Mouse (Mus musculus) embryonic facial prominence, embryonic 13.5 days (tissue): ENCODE results near the gene E430018J23Rik. TPM values are rescaled to one million over a fixed set of nuclear protein-coding genes. Genes with fewer than 3 reads are reported as not detected.
"Not testable (repeated sequence)": the region's sequence is repeated elsewhere in the genome, so short reads cannot be mapped to it uniquely, and the experiment has no call there.

Experiments
- ATAC-seq: fragments of 200-750 bp; cut with Nextera tagmentation; 2 replicates; pipeline ENCODE4 v1.8.0; 2017; ENCODE audit warnings: low read depth; ENCODE audit not compliant: insufficient number of reproducible peaks, insufficient read depth, low FRiP score, low TSS enrichment
- H3K27ac ChIP-seq: fragments of 300-500 bp; sonication (generic); 2 replicates; pipeline ENCODE4 v1.5.1; 2015; ENCODE audit warnings: moderate library complexity, mild to moderate bottlenecking, inconsistent platforms
- H3K27me3 ChIP-seq: fragments of 300-500 bp; sonication (generic); 2 replicates; pipeline ENCODE4 v1.6.1; 2015; ENCODE audit warnings: mild to moderate bottlenecking, inconsistent platforms
- H3K36me3 ChIP-seq: fragments of 300-500 bp; sonication (generic); 2 replicates; pipeline ENCODE4 v1.6.1; 2015; ENCODE audit warnings: mild to moderate bottlenecking, inconsistent platforms
- H3K4me1 ChIP-seq: fragments of 300-500 bp; sonication (generic); 2 replicates; pipeline ENCODE4 v1.6.1; 2015; ENCODE audit warnings: inconsistent platforms
- H3K4me2 ChIP-seq: fragments of 300-500 bp; sonication (generic); 2 replicates; pipeline ENCODE4 v1.6.1; 2015; ENCODE audit warnings: moderate library complexity, mild to moderate bottlenecking, inconsistent platforms
- H3K4me3 ChIP-seq: fragments of 300-500 bp; sonication (generic); 2 replicates; pipeline ENCODE4 v1.5.1; 2015; ENCODE audit warnings: mild to moderate bottlenecking, inconsistent platforms
- H3K9ac ChIP-seq: fragments of 300-500 bp; sonication (generic); 2 replicates; pipeline ENCODE4 v1.6.1; 2015; ENCODE audit warnings: mild to moderate bottlenecking, inconsistent platforms
- H3K9me3 ChIP-seq: fragments of 300-500 bp; sonication (generic); 2 replicates; pipeline ENCODE4 v1.6.1; 2016; ENCODE audit warnings: inconsistent platforms
- WGBS: fragments of 180-500 bp; shearing (Covaris S2); methylation state at CpG from one replicate; pipeline ENCODE4 v1.1.7; 2015; ENCODE audit warnings: mixed read lengths; 5-methylcytosine and 5-hydroxymethylcytosine counted together
- polyA plus RNA-seq: library from polyadenylated mRNA; unstranded; fragments of >200 nt; fragmentation: Nextera tagmentation; extraction: Ambion mirVana; gene quantifications from 2 replicates; pipeline ENCODE4 v1.2.1, GENCODE M21; 2015

E430018J23Rik gene
- polyA plus RNA-seq, result 6.4 and 7.2 TPM in 2 replicates

DNA sequence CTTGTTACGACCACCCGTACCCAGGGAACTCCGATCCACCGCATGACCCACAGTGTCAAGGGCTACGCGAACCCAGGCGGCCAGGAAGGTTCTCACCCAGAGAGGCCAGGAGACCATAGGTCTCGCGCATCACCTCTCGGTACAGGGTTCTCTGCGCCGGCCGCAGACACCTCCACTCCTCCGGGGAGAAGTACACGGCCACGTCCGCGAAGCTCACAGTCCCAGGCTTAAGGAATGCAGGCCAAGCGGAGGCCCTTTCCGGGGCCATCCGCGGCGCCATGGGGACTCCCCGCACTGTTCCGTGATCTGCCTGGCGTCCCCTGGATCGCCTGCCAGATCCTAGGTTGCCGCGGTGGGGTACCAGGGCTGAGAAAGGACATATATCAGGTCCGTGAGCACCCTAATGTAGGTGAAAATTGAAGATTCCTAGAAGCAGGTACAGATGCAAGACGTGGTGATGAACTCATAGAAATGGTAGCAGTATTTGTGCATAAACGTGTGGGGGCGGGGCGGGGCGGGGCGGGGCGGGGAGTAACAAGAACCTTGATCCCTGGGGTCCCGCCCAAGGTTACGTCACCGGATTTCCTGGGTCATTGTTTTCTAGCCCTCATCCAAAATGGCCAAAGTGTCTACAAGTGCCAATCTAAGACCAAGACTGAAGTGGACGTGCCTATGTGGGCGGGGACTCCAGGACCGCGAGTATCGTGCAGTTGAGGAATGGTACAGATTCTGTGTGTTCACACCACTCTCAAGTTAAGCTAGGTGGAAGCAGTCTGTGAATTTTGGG lies at the start of gene E430018J23Rik:
Gene E430018J23Rik (minus strand): TSS at position 473 of the 787 bp plus-strand sequence.
- WGBS, result under 1% methylated on average over 45 of the region's 45 CpGs
- no peaks in the 10 kb centered on the region for H3K27me3 ChIP-seq
- peak within 1 kb of the TSS; percentile 67 for H3K4me3 ChIP-seq
- peak within 1 kb of the TSS; percentile 78 for H3K4me2 ChIP-seq
- H3K9ac ChIP-seq, result peak within 1 kb of the TSS; percentile 89
- H3K4me1 ChIP-seq, result peaks cover 16% of the 10 kb centered on the region
- no peaks in the 10 kb centered on the region for H3K9me3 ChIP-seq
- peak within 1 kb of the TSS; percentile 88 for H3K27ac ChIP-seq
- ATAC-seq, result peak; percentile 87
- H3K36me3 ChIP-seq, result peaks cover 13% of the 10 kb centered on the region

DNA sequence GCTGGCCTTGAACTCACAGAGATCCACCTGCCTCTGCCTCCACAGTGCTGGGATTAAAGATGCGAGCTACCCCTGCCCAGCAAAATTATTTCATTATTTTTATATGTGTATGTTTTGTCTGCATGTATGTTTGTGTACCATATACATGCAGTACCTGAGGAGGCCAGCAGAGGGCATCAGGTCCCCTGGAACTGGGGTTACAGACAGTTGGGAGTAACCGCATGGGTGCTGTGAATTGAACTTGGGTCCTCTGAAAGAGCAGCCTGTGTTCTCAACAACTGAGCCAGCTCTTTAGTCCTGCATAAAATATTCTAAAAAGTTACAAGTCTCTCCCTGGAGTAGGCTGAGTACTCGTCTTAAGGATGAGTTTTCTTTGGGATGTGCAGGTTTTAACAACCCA lies 44.3 kb upstream of the E430018J23Rik start:
- no peak overlapping the region for H3K9ac ChIP-seq
- no peak overlapping the region for H3K4me2 ChIP-seq
- no peaks in the 10 kb centered on the region for H3K27me3 ChIP-seq
- 80% methylated on average over 3 of the region's 3 CpGs for WGBS
- H3K9me3 ChIP-seq, result peaks cover 6% of the 10 kb centered on the region; the same call in 1 of the 2 replicates
- H3K4me1 ChIP-seq, result no peaks in the 10 kb centered on the region
- ATAC-seq, result no peak
- no peak overlapping the region for H3K27ac ChIP-seq
- H3K4me3 ChIP-seq, result no peak overlapping the region
- peaks cover 14% of the 10 kb centered on the region for H3K36me3 ChIP-seq

DNA sequence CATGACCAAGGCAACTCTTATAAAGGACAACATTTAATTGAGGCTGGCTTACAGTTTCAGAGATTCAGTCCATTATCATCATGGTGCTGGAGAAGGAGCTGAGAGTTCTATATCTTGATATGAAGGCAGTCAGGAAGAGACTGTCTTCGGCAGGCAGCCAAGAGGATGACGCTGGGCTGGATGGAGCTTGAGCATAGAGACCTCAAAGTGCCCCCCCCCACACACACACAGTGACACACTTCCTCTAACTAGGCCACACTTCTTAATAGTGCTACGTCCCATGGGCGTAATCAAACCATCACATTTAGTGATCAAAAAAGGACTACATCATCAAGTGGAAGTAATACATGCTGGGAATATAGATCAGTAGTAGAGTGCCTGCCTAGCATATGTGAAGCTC lies 41.8 kb upstream of the E430018J23Rik start:
- H3K27ac ChIP-seq, result no peak overlapping the region
- no peaks in the 10 kb centered on the region for H3K36me3 ChIP-seq
- no peak for ATAC-seq
- H3K9ac ChIP-seq, result no peak overlapping the region
- H3K9me3 ChIP-seq, result peaks cover 6% of the 10 kb centered on the region; the same call in 1 of the 2 replicates
- H3K4me1 ChIP-seq, result no peaks in the 10 kb centered on the region
- 91% methylated on average over 4 of the region's 4 CpGs for WGBS
- no peak overlapping the region for H3K4me2 ChIP-seq
- H3K27me3 ChIP-seq, result no peaks in the 10 kb centered on the region
- no peak overlapping the region for H3K4me3 ChIP-seq

DNA sequence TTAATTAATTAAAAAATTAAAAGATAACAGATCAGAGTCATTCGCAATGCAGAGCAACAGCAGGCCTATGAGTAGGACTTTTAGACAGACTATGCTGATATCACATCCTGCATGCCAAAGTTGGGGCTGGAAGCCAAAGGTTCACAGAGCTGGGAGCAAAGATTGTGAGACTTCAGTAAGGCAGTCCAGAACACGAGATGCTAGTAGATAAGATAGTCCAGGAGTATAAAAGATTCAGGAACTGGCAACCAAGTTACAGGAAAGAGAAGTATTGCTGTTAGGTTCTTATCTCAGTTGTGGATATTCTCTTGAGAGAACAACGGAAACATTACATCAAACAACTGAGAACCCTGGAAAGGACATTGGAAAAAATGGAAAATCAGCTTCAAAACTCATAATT lies 32.9 kb upstream of the E430018J23Rik start:
- Histone ChIP-seq H3K27ac (no peak overlapping the region), H3K4me1 (peaks cover 6% of the 10 kb centered on the region), H3K27me3 (peaks cover 16% of the 10 kb centered on the region), H3K9me3 (no peaks in the 10 kb centered on the region), H3K4me3 (no peak overlapping the region), H3K4me2 (no peak overlapping the region), H3K9ac (no peak overlapping the region), H3K36me3 (no peaks in the 10 kb centered on the region)
- 77% methylated on average over 3 of the region's 3 CpGs for WGBS
- ATAC-seq, result no peak

DNA sequence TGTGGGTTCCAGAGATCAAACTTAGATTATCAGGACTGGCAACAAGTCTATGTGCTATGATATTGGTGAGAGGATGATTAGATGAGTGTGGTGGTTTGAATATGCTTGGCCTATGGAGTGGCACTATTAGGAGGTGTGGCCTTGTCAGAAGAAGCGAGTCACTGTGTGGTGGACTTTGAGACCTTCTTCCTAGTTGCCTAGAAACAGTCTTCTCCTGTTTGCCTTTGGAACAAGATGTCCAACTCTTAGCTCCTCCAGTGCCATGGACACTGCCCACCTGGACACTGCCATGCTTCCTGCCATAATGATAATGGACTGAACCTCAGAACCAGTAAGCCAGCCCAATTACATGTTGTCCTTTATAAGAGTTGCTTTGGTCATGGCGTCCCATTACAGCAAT lies 32.5 kb upstream of the E430018J23Rik start:
- ATAC-seq, result no peak
- WGBS, result 89% methylated on average over 2 of the region's 2 CpGs
- H3K9ac ChIP-seq, result no peak overlapping the region

DNA sequence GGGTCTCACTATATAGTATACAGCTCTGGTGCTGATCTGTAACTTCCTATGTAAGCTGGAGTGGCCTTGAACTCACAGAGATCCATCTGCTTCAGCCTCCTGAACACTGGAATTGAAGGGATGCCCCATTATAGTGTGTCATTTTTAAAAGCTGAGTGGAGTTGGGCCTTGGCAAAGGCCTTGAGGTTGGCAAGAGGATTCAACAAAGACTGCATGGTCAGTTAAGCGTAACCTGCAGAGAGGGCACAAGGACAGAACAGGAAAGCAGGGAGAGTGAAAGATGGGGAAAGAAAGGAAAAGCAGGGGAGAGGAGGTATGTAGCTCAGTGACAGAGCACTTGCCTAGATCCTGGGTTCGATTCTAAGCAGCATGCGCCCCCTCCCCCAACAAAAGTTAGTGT lies 31.9 kb upstream of the E430018J23Rik start:
- Histone ChIP-seq H3K27me3 (peaks cover 16% of the 10 kb centered on the region), H3K9ac (no peak overlapping the region), H3K27ac (no peak overlapping the region), H3K36me3 (no peaks in the 10 kb centered on the region), H3K4me1 (peaks cover 15% of the 10 kb centered on the region), H3K4me3 (no peak overlapping the region), H3K4me2 (no peak overlapping the region), H3K9me3 (no peaks in the 10 kb centered on the region)
- 89% methylated on average over 3 of the region's 3 CpGs for WGBS
- ATAC-seq, result no peak

More for the DNA sequence above, 32.5 kb upstream of the E430018J23Rik start:
- Histone ChIP-seq H3K4me2 (no peak overlapping the region), H3K36me3 (no peaks in the 10 kb centered on the region), H3K9me3 (no peaks in the 10 kb centered on the region), H3K27me3 (peaks cover 16% of the 10 kb centered on the region), H3K4me1 (peaks cover 10% of the 10 kb centered on the region), H3K27ac (no peak overlapping the region), H3K4me3 (no peak overlapping the region)

DNA sequence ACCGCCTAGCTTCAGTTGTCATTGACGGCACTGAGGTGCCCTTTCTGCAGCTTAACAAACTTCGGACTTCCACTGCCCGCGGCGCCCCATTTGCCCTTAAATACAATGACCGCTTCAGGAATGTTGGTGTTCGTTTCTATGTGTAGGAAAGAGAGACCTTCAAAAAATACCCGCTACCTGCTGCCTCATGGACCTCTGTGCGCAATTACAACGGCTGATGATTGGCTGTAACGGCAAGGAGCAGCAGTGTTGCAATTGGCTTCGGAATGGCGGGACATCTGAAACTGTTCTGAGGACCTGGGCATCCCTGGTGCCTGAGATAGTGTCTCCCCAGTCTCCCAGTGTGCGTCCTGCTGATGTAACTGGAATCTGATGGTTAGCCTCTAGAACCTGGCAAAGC lies 28.8 kb upstream of the E430018J23Rik start:
- H3K9ac ChIP-seq, result peak overlapping the region; percentile 91
- peak overlapping the region; percentile 83 for H3K4me3 ChIP-seq
- H3K4me1 ChIP-seq, result peaks cover 15% of the 10 kb centered on the region
- peaks cover 22% of the 10 kb centered on the region for H3K36me3 ChIP-seq
- peaks cover 16% of the 10 kb centered on the region for H3K27me3 ChIP-seq
- no peak for ATAC-seq
- H3K27ac ChIP-seq, result no peak overlapping the region
- peak overlapping the region; percentile 97 for H3K4me2 ChIP-seq
- no peaks in the 10 kb centered on the region for H3K9me3 ChIP-seq
- under 1% methylated on average over 15 of the region's 15 CpGs for WGBS

DNA sequence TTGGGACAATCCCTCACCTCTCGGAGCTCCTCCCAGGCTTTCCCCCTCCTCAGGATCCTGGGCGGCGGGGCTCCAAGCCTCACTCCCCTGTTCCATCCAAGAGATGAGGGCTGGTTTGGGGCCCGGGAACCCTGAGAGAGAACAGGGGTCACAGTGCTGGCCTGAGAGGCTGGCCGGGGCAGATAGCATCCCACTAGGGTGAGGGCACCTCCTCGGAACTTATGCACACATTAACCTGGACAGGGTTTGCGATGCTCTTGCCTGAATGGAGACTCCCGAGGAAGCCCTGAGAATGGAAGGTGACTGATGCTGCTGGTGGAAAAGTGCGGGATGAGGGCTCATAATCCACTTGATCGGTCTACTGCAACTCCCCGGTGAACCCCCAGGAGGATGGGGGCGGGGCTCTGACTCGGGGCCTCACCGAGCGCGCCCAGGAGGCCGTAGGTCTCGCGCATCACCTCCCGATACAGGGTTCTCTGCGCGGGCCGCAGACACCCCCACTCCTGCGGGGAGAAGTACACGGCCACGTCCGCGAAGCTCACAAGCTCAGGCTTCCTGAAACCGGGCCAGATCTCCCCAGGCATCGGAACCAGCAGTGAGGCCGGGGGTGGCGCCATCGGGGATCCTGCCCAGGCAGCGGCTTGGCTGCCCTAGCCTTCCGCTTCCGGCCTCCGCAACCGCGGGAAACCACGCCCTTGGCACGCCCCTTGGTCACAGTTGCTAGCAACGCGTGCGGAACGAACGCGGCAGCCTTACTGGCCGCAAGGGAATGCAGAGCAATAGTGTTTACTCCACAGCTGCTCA lies 28.2 kb upstream of the E430018J23Rik start, which contains the start of gene Zfp688:
Gene Zfp688 (minus strand): TSS at position 681 of the 804 bp plus-strand sequence.
- 1% methylated on average over 48 of the region's 48 CpGs for WGBS
- peak within 1 kb of the TSS; percentile 83 for H3K4me3 ChIP-seq
- H3K36me3 ChIP-seq, result peaks cover 22% of the 10 kb centered on the region
- H3K4me2 ChIP-seq, result peak within 1 kb of the TSS; percentile 97
- H3K9me3 ChIP-seq, result no peaks in the 10 kb centered on the region
- peaks cover 16% of the 10 kb centered on the region for H3K27me3 ChIP-seq
- peak within 1 kb of the TSS; percentile 91 for H3K9ac ChIP-seq
- H3K4me1 ChIP-seq, result peaks cover 15% of the 10 kb centered on the region
- ATAC-seq, result peak; percentile 90
- peak within 1 kb of the TSS; percentile 81 for H3K27ac ChIP-seq

DNA sequence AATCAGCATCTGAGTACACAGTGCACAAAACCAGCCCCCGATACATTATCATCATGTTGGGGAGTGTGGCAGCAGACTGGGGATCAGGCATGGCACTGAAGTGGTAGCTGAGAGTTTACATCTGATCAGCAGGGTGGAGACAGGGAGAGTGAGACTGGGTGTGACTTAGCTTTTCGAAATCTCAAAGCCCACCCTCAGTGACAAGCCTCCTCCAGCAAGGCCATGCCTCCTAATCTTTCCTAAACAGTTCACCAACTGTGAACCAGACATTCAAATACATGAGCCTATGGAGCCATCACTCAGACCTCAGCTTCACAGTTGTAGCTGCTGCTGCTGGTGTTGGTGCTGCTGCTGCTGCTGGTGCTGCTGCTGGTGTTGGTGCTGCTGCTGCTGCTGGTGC lies 18.0 kb upstream of the E430018J23Rik start:
- WGBS, result 75% methylated on average over 2 of the region's 2 CpGs
- Histone ChIP-seq H3K4me3 (no peak overlapping the region), H3K9ac (no peak overlapping the region), H3K27ac (no peak overlapping the region), H3K4me1 (no peaks in the 10 kb centered on the region), H3K27me3 (no peaks in the 10 kb centered on the region), H3K36me3 (no peaks in the 10 kb centered on the region), H3K9me3 (no peaks in the 10 kb centered on the region), H3K4me2 (no peak overlapping the region)
- no peak for ATAC-seq

DNA sequence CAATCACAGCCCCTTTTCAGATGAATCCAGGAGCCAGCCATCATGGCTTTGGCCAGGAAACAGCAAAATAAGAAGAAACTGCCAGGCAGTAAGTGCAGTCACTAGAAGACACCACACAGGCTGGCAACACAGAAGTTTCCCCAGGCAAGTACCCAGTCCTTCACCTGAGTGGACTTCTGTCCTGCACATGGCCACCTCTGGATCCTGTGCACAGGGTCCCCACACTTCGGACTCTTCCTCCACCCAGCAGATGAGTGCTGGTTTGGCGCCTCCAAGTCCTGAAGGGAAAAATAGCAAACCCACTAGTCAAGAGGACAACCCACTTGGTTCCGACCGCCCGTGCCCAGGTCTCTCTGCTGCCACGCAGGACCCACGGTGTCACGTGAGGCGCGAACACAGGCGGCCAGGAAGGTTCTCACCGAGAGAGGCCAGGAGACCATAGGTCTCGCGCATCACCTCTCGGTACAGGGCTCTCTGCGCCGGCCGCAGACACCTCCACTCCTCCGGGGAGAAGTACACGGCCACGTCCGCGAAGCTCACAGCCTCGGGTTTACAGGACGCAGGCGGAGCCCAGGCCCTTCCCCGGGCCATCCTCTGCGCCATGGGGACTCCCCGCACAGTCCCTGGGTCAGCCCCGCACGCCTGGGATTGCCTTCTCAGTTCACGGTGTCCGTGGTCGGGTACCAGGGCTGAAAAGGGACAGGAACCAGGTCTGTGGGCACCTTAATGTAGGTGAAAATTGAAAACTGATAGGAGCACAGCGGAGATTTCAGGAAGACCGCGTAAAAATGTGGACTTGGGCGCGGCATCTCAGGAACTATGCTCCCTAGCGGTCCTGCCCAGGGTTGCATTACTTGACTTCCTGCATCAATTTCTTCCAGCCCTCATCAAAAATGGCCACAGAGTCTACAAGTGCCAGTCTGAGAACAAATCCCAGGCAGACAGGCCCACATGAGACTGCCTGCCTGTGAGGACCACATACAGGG lies 12.9 kb upstream of the E430018J23Rik start, which contains the start of gene Zfp764:
Gene Zfp764 (minus strand): TSS at position 821 of the 986 bp plus-strand sequence.
- Histone ChIP-seq H3K27ac (peak within 1 kb of the TSS; percentile 77; the same call in 1 of the 2 replicates), H3K4me2 (peak within 1 kb of the TSS; percentile 91), H3K4me3 (peak within 1 kb of the TSS; percentile 59), H3K9ac (peak within 1 kb of the TSS; percentile 84)
- not testable (repeated sequence) for H3K27me3 ChIP-seq, H3K9me3 ChIP-seq, H3K4me1 ChIP-seq, H3K36me3 ChIP-seq
- 7% methylated on average over 40 of the region's 40 CpGs for WGBS
- peak; percentile 78 for ATAC-seq

DNA sequence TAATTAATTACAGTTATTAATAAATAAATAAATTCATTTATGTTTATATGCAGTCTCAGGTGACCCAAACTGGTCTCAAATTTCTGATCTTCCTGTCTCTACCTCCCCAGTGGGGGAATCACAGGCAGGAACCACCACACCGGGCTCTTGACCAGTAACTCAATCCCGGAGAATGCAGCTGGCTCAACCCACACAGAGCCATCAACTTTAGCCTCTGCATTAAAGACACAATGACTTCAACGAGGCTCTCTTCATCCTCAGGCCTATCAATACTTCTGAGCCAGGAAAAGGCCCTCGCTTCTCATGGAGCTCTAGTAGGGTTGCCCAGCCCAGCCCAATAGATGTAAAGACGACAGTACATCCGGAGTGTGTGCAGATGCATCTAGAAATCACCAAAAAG lies 10.7 kb upstream of the E430018J23Rik start:
- H3K27ac ChIP-seq, H3K27me3 ChIP-seq, ATAC-seq, H3K4me1 ChIP-seq, H3K9me3 ChIP-seq, H3K4me3 ChIP-seq, H3K36me3 ChIP-seq, H3K4me2 ChIP-seq, H3K9ac ChIP-seq: not testable (repeated sequence)
- WGBS, result 94% methylated on average over 6 of the region's 6 CpGs
